Mouse (Mus musculus) kidney, adult 18-20 months (tissue): Measurements from ENCODE around the gene Cacng3.

Experiments
- DNase-seq: peaks from one replicate; pipeline ENCODE4 v3.0.0; 2021

The Cacng3 gene

DNA sequence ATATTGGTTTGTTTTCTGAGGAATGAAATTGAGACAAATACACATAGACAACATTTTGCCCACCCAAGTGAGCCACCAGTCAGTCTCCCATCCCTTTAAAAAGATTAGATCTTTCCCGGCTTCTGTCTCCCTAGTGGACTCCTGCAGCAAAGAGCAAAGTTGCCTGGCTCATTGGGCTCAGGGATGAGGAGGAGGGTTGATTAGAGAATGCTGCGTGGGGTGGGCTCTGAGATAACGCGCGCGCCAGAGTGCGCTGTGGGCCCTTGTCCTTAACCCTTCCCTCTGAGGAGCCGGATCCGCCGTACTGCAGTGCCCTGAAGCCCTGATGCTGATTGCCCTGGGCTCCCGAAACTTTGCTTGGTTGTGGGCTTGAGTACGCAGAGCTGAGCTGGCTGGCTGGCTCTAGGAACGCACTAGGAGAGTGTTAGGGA is at the start of gene Cacng3:
Gene Cacng3 (plus strand): TSS at position 51 of the 431 bp plus-strand sequence.
- no peak for DNase-seq

DNA sequence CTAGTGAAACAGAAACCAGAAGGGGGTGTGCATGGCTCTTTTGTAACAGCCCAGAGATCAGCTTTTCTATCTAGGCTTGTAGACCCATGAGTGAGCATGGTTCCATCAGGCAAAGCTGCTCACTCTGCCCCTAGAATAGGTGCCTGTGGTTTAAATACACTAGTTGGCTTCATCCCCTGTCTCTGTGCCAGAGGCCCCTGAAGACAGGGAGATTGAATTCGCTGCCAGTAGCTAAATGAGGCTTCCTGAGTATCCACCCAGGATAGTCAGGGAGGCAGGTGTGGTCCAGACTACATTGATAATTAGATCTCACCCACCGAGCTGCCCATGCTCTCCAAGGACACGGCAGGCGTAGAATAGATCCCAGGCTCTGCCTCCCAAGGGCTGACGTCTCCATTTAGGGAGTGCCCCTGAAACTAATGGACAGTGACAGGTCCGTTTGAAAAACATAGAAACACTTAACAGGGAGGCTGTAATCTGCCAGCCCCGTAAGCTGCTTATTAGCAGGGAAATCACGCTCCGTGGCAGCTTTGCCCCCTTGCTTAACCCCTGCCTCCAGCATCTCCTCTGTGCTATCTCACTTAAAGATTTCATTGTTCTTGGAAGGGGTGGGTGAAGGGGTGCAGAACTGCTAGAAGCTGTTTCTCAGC is 48.0 kb upstream of the Cacng3 start:
- no peak for DNase-seq

DNA sequence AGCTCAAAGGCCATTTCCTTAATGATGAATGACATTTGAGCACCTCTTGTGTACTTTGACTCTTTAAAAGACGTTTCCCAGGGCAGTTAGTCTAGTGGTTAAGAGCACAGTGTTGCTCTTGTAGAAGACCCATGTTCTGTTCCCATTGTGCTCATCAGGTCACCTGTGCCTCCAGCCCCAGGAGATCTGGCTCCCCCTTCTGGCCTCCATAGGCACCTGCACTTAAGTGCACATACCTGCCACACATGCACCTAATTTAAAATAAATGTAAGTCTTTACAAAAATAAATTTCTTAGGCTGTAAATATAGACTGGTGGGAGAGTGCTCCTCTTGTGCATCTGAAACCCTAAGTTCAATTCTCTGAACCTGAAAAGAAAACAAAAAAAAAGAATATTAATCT is 46.5 kb upstream of the Cacng3 start:
- DNase-seq, result no peak

DNA sequence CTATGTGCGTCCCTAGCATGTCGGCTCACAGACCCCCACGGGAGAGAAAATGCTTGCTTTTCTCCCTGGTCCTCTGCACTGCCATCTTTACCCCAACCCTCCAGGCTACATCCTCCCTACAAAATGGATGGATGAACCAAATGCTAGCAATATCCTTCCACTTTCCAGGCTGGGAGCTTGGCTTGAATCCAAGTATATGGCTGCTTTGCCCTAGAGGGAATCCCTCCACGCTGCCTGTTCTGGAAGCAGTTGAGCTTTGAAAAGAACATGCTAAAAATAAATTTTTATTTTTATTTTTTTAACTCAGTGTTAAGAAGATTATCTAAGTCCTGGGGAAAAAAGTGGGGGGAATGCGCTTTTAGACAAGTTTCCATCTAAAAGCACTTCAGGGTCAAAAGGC is 42.2 kb upstream of the Cacng3 start:
- no peak for DNase-seq

DNA sequence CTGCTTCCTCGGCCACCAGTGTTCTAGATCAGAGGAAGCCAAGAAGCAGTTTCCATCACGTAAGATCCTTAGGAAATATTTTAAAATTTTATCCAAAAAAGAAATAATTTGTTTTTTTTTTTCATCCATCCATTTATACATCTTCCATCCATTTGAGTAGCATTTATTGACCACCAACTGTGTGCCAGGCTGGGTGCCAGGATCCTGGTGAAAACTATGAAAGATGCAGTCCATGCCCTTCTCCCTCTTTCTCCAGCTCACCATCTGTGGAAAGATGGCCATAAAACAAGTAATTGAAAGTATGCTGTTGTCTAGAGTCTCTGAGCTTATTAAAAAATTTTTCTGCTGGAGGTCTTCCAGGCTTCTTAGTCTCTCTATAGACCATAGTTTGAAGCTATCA is 39.9 kb upstream of the Cacng3 start:
- DNase-seq, result no peak

DNA sequence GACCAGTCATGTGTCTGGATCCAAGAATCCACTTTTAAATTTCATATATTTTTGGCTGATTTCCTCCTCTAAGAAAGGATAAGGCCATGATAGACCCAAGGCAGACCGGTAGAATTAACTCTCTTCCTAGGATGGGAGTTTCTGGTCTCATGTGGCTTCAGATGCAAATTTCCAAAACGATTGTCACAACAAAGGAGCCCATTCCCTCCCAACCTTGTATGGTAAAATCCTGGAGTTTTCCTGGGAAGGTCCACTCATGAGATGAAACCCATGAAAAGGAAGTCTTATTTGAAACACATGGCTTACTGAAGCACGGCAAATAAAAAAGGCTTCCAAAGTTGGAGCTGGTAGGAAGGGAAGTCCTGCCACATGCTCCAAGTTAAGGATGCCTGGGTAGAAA is 39.1 kb upstream of the Cacng3 start:
- no peak for DNase-seq

DNA sequence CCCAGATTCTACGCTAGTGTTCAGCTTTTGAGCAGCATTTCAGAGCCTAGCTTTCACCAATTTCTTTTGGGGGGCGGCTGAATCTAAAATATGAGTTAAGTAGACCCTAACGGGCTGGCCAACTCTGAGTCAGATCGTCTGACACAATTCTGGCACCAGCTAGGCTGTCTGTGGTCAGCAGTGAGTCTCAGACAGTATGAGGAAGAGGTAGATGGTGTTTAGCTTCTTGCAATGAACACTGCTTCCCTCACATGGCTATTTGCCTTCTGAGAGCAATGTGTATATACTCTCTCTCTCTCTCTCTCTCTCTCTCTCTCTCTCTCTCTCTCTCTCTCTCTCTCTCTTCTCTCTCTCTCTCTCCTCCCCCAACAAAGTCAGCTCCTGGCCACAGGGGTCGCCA is 37.3 kb upstream of the Cacng3 start:
- no peak for DNase-seq

DNA sequence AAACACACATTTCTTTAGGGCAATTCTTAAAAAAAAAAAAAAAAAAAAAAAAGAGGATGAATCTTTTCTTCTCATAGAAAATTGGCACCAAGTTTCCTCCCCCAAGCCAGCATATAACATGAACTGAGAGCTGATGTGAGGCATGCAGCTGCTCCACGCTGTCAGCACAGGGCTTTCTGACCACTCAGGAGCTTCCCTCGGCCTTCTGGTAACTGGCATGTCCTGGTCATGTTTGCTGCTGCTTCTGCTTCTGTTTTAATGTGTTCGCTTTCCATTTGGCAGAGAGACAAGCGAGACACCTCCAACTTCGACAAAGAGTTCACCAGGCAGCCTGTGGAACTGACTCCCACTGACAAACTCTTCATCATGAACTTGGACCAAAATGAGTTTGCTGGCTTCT is 36.8 kb upstream of the Cacng3 start:
- no peak for DNase-seq

DNA sequence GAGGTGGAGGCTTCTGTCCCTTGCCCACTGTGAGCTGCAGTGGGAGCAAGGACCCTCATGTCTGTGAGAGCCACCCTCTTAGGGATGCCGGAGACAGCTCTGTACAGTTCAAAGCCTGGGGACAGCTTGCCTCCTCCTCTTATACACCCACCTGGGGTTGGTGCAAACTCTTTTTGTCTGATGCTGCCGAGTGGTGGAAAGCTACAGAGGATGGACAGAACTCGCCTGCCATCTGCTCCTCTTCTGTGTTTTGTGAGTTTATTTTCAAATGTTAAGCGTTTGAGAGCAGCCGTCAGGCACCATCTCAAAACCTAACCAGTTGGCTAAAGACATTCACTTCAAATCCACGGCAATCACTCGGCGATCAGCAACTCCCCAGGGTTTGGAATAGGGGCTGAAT is 26.6 kb upstream of the Cacng3 start:
- no peak for DNase-seq

DNA sequence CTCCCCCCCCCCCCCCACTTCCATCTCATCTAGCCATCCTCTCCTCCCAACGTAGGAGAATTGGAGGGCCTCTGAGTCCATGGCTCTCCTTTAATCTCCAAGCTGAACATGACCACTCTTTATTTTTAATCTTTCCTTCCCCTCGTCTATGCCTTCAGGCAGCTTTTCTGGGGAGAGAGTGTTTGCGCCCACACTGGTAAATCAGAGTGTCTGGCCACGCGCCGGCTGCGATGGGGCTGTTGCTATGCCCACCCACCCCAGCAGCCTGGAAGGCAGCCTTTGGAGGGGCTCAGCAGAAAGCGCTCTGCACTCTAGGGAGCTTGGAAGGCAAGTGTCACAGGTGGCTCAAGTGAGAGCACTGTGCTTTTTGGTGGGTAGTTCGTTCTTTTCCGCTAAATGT is 21.0 kb upstream of the Cacng3 start:
- no peak for DNase-seq

DNA sequence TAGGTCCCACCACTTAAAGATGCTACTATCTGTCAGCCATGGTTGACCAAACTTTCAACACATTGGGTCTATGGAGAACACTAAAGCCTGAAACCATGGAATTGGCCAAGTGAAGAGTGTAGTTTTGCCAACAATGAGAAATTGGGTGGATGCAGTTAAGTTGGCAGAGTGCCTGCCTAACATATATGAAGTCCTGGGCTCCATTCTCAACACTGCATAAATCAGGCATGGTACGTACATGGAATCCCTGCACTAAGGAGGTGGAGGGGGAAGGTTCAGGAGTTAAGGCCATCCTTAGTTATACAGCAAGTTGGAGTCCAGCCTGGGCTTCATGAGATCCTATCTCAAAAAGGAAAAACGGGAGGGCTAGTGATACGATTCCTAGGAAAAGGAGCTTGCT is 17.8 kb upstream of the Cacng3 start:
- no peak for DNase-seq

DNA sequence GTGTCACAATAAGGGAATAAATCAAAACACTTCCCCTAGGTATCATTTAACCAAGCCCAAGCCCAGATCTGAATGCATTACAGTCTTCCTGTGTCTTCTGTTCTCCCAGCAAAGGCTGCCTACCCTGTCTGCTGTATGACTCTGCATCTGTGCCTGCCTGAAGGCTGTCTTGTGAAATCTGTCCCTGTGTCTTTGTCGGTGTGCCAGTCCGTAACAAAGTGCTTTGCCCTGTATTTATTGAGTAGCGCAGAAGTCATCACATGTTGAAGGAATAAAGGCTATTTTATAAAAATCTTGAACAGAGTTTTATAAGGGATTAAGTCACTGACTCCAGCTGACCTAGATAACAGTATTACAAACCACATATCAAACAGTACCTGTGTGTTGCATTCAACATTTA is 13.6 kb upstream of the Cacng3 start:
- DNase-seq, result no peak

DNA sequence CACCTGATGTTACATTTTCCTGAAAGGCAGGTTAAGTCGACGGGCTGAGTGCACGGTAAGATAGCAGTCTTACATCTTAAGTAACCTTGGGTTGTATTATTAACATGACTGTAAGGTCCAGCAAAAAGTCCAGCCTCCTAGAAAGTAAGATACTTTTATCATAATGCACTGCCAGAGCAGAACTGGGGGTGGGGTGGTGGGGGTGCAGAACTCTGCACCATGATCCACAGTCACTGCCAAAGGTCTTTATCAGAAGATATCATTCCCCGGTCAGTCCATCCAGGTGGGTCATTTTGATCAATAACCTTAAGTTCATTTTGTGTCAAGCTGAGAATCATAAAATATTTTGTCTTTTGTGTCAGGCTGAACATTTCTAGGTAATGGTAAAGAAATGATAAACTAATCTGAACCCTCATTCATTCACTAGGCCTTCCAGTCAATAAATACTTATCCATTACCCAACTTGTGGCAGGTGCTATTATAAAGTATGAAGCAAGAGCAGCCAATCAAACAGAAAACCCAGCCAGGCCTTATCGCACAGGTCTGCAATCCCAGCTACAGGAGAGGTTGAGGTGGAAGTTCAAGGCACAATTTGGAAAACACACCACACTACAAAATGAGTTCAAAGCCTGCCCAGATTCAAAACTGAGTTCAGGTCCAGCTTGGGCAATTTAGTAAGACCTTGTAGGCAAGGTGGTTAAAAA is 12.7 kb upstream of the Cacng3 start:
- no peak for DNase-seq

DNA sequence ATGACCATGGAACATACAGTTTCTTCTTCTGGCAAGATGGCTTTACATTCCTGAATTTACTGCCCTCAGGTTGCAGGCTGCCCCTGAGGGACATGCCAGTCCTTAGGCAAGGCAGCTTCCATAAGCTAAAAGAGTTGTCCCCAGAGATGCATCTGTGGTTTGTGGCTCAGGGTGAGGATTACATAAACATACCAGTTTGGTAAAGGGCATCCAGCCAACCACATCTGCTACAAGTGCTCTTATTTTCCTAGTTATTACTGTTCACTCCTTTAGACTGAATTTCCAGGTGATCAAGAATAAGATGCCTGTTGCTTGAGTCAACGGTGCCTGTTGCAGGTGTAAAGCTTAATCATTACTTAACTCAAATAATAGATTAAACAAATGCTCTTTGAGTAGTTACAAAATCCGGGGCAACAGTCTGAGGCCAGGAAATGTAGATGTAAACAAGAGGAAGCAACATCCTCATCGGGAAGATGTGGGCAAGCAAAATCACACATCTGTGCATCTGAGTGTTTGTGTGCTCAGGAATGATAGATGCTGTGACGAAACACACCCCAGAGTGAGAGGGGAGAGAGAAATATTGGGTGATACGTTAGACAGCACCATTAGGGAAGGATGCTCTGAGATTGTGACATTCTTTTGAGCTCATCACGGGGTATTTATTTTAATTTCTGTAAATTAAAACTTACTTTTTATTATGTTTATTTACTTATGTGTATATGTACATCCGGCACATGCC is 4.8 kb upstream of the Cacng3 start:
- no peak for DNase-seq

DNA sequence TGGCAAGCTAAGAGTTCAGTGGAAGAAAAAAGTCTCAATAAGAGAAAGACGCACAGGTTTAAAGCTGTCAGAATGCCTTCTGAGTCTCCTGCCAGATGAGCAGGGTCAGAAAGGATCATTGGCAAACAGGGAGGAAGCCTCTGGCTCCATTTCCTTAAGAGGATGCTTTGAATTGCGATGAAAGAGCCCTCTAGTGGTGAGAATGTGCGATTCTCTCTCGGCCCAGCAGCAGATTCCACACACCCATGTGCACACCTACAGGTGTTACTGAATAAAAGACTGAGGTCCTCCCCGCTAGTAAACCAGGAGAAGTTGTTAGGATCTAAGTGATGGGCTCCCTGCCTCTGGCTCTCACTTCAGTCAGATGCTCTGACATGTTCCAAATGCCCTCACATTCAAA is 2.4 kb upstream of the Cacng3 start:
- DNase-seq, result peak; percentile 13

DNA sequence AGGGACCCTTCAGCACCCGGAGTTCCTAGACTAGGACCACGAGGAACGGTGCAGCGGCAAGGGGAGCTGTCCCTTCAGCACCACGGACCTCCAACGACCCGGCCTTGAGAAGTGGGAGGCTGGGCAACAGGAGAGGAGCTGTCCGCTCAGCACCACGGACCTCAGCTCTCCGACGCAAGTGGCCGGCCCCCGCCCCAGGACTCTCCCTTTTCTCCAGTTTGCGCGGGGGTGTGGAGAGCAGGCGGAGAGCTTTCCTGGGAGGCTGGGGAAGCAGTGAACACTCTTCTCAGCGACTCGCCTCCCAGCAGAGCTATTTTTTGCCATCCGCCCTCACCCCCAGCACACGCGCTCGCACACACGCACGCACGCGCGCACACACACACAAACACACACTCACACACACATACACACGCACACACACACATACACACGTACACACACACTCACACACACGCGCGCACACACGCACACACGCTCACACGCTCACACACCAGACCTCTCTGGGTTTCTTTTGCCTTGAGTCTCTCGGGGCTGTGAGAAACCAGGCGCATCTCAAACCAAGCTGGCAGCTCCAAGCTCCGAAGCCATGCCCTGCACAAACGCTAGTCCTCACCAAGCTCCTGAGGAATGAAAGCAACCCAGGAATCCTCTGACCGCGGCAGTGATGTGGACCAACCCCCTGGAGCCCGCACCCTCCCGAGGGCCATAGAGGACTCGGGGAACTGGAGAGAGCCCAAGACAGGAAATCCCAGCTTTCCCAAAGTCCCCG is 765 bp downstream of the Cacng3 start:
- peak; percentile 81 for DNase-seq

DNA sequence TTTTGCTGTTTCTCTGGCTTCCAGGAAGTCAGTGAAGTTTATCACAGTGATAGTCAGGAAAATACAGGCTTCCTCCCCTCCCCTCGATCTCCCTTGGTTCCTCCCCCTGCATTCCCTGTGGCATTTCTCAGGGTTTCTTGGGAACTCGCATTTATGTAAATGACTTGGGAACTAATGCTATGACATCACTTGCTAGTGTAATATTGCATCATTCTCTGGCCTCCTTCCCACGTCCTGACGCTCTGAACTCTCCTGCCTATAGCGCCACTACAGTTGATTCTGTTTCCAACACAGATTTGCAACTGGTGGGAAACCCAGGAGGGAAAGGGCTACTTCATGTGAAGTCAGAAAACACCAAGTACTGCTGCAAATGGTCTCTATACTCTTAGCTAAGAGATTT is 2.7 kb downstream of the Cacng3 start:
- DNase-seq, result no peak

DNA sequence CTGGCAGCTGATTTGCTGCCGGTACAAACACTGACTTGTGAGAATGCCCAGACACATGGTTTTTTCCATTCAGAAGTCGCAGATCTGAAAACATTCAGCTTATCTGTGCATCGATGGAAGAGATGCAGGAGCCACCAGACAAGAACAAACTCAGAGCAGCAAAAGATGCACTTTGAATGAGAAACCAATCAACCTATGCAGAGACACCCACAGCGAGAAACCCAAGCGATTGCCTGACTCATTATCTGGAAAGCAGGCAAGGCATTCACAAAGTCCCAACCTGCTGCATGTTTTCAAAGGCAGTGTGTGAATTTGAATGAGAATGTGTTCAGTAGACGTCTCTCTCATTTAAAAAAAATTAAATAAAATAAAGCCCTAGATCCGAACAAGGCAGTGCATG is 4.9 kb downstream of the Cacng3 start:
- DNase-seq, result no peak

DNA sequence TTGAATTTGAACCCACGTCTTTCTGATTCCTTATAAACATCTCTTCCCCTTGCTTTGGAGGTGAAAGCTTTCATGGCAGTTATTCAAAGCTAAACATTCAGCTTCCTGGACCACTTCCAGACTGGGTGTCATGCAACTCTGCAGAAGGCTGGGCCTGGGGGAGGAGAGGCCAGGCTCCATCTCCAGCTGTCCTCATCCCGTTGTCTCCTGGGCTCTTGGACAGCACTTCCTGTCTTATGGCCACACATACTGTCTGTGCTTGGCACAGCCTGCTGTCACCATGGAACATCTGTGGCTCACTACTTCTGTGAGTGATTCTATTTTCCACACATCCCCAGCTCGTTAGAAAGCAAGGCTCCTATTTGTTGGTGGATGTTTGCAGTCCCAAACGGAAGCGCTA is 31.5 kb downstream of the Cacng3 start:
- no peak for DNase-seq

DNA sequence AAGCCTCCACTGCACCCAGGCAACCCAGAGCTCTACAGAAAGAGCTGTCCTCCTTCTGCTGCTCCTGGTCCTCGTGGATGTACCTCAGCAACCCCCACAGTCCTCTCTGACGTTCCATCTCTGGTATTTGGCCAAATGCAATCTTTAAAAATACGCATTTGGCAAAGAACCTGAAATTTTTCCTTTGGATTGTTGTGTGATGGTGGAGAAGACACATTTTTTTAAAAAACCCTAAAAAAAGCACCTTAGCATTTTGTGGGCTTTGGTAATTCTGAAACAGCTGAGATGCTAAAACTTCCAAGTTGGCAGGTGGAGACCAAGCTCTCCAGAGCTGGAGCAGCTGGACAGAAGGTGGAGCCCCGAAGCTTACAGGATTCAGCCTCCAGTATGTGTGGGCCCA is 32.2 kb downstream of the Cacng3 start:
- no peak for DNase-seq

DNA sequence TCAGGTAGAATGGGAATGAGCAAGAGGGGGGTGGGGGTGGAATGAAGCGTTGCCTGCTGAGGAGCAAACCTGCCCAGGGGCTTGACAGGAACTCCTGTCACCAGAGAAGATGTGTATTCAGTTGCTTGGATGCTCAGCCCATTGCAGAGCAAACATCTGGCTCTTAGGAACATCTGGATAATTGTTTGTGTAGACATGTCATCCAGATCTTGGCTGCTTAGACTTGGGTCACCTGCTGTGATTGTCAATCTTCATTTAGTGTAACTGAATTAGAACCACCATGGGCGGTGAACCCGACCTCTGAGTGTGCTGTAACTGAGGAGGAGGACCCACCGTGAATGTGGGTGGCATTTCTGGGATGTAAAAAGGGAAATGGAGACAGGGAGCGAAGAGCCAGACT is 36.4 kb downstream of the Cacng3 start:
- DNase-seq, result no peak

DNA sequence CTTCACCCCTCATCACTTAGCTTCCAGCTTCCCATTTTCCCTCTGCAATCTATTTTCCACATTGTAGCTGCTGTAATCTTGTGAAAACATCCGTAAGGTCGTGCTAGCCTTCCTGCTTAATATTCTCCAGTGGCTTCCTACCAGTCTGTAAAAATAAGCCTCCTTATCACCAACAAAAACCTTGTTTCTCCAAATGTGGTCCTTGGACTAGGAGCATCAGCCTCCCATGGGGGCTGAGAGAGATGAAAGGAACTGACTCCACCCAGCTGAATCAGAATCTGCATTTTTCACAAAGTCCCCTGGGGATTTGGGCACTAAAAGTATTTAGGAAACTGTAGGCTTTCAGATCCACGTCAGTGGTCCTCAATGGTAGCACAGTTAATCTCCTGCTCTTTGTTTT is 46.0 kb downstream of the Cacng3 start:
- DNase-seq, result no peak

DNA sequence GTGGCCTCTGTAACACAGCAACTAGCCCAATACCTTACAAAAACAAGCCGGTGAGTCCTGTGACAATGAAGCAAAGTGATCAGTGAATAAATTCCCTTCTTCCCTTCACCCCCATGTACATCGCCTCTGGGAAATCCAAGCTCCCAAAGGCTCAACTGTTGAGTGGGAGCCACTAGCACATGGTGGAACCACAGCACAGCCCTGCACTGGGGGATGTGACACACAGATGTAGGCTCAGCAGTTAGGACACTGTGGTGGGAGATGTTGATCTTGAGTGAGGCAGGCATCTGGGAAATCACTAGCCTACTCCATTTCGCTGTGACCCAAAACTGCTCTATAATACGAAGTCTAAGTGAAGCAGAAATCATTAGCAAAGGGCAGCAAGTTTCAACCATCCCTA is 48.2 kb downstream of the Cacng3 start:
- no peak for DNase-seq
